Mouse (Mus musculus): ENCODE data around the gene Rnf141.

Gene Rnf141

GRCm38 (mm10) chr7:110865570-110865969 is 21.3 kb upstream of the Rnf141 start:
- no peaks in the 10 kb centered on the region for H3K36me3 ChIP-seq (ENCODE audit: insufficient read depth, low read length)
- H3K4me3 ChIP-seq (replicated peaks; ENCODE audit: low read length), result no peak overlapping the region
- 0 out of 2 replicates have a peak, but pooled peaks cover 2% of the 10 kb centered on the region for H3K27me3 ChIP-seq (ENCODE audit: insufficient read depth, low read length)
- peaks cover 21% of the 10 kb centered on the region for H3K4me1 ChIP-seq (replicated peaks; ENCODE audit: low read depth, low read length)
- TF ChIP-seq POU5F1 (IDR thresholded peaks at IDR 0.05; ENCODE audit: borderline replicate concordance, low read length), result no peak
- TF ChIP-seq CTCF (conservative IDR thresholded peaks at IDR 0.05; ENCODE audit: low read length), result no peak
- TF ChIP-seq NANOG (IDR thresholded peaks at IDR 0.05; ENCODE audit: borderline replicate concordance, low read length), result no peak
- H3K9me3 ChIP-seq (ENCODE audit: low read length), result no peaks in the 10 kb centered on the region

- no peak for TF ChIP-seq CTCF (conservative IDR thresholded peaks at IDR 0.05; ENCODE audit: low read length)
- no peak for TF ChIP-seq POU5F1 (IDR thresholded peaks at IDR 0.05; ENCODE audit: borderline replicate concordance, low read length)
- no peak for TF ChIP-seq NANOG (IDR thresholded peaks at IDR 0.05; ENCODE audit: borderline replicate concordance, low read length)
- Histone ChIP-seq H3K9me3 (ENCODE audit: low read length) (no peaks in the 10 kb centered on the region), H3K27me3 (ENCODE audit: insufficient read depth, low read length) (0 out of 2 replicates have a peak, but pooled peaks cover 2% of the 10 kb centered on the region), H3K36me3 (ENCODE audit: insufficient read depth, low read length) (no peaks in the 10 kb centered on the region), H3K4me3 (replicated peaks; ENCODE audit: low read length) (no peak overlapping the region), H3K4me1 (replicated peaks; ENCODE audit: low read depth, low read length) (peaks cover 21% of the 10 kb centered on the region)
Observed at GRCm38 (mm10) chr7:110865038-110865437, 20.8 kb upstream of the Rnf141 start.

DNA sequence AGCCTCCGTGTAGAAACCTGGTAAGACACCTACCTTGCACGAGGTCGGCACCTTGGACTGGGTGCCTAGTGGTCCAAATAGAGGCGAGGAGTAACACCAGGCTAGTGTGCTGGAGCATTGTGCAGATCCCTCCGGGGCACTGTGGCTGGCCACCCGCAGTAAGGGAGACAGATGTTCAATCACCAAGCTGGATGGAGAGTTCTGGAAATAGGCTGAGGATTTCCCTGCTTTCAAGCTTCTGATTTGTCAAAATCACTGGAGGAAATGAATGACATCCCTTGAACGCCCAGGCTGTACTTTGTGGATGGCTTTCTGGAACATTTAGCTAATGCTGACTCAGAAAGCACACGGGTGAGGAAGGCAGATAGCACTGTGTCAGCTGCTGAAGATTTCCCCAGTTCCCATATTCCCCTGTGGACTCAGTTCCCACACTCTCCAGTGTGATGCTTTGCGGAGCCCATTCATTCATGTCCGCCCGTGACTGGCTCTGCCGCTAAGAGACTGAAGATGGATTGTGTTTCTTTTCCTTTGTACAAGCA is 18.6 kb upstream of the Rnf141 start, which contains the start of gene Lyve1:
Gene Lyve1, minus strand, starts transcription at position 489 of the 539 bp plus-strand sequence.
- Histone ChIP-seq H3K36me3 (ENCODE audit: insufficient read depth, low read length) (no peaks in the 10 kb centered on the region), H3K4me3 (replicated peaks; ENCODE audit: low read length) (no peak within 1 kb of the TSS), H3K9me3 (ENCODE audit: low read length) (no peaks in the 10 kb centered on the region), H3K27me3 (ENCODE audit: insufficient read depth, low read length) (0 out of 2 replicates have a peak, but pooled peaks cover 2% of the 10 kb centered on the region), H3K4me1 (replicated peaks; ENCODE audit: low read depth, low read length) (peaks cover 11% of the 10 kb centered on the region)
- no peak for TF ChIP-seq CTCF (conservative IDR thresholded peaks at IDR 0.05; ENCODE audit: low read length)
- no peak for TF ChIP-seq POU5F1 (IDR thresholded peaks at IDR 0.05; ENCODE audit: borderline replicate concordance, low read length)
- no peak for TF ChIP-seq NANOG (IDR thresholded peaks at IDR 0.05; ENCODE audit: borderline replicate concordance, low read length)

GRCm38 (mm10) chr7:110860129-110860528 is 15.9 kb upstream of the Rnf141 start:
- H3K27me3 ChIP-seq (ENCODE audit: insufficient read depth, low read length), result 0 out of 2 replicates have a peak, but pooled peaks cover 2% of the 10 kb centered on the region
- no peaks in the 10 kb centered on the region for H3K36me3 ChIP-seq (ENCODE audit: insufficient read depth, low read length)
- TF ChIP-seq POU5F1 (IDR thresholded peaks at IDR 0.05; ENCODE audit: borderline replicate concordance, low read length) (no peak), CTCF (conservative IDR thresholded peaks at IDR 0.05; ENCODE audit: low read length) (no peak), NANOG (IDR thresholded peaks at IDR 0.05; ENCODE audit: borderline replicate concordance, low read length) (no peak)
- no peaks in the 10 kb centered on the region for H3K9me3 ChIP-seq (ENCODE audit: low read length)
- no peak overlapping the region for H3K4me3 ChIP-seq (replicated peaks; ENCODE audit: low read length)
- peaks cover 3% of the 10 kb centered on the region; the same call in 1 of the 2 replicates for H3K4me1 ChIP-seq (replicated peaks; ENCODE audit: low read depth, low read length)

- no peaks in the 10 kb centered on the region for H3K27me3 ChIP-seq (ENCODE audit: insufficient read depth, low read length)
Observed at GRCm38 (mm10) chr7:110855604-110856003, 11.3 kb upstream of the Rnf141 start.

GRCm38 (mm10) chr7:110854927-110855546 is 10.8 kb upstream of the Rnf141 start:
- Histone ChIP-seq H3K9me3 (ENCODE audit: low read length) (no peaks in the 10 kb centered on the region), H3K4me3 (replicated peaks; ENCODE audit: low read length) (no peak overlapping the region), H3K4me1 (replicated peaks; ENCODE audit: low read depth, low read length) (no peaks in the 10 kb centered on the region), H3K36me3 (ENCODE audit: insufficient read depth, low read length) (no peaks in the 10 kb centered on the region), H3K27me3 (ENCODE audit: insufficient read depth, low read length) (no peaks in the 10 kb centered on the region)
- TF ChIP-seq CTCF (conservative IDR thresholded peaks at IDR 0.05; ENCODE audit: low read length), result no peak

More at GRCm38 (mm10) chr7:110855604-110856003, 11.3 kb upstream of the Rnf141 start:
- TF ChIP-seq CTCF (conservative IDR thresholded peaks at IDR 0.05; ENCODE audit: low read length) (no peak), NANOG (IDR thresholded peaks at IDR 0.05; ENCODE audit: borderline replicate concordance, low read length) (no peak), POU5F1 (IDR thresholded peaks at IDR 0.05; ENCODE audit: borderline replicate concordance, low read length) (no peak)
- no peaks in the 10 kb centered on the region for H3K4me1 ChIP-seq (replicated peaks; ENCODE audit: low read depth, low read length)
- H3K4me3 ChIP-seq (replicated peaks; ENCODE audit: low read length), result no peak overlapping the region
- no peaks in the 10 kb centered on the region for H3K36me3 ChIP-seq (ENCODE audit: insufficient read depth, low read length)
- no peaks in the 10 kb centered on the region for H3K9me3 ChIP-seq (ENCODE audit: low read length)

GRCm38 (mm10) chr7:110854519-110854918 is 10.3 kb upstream of the Rnf141 start:
- Histone ChIP-seq H3K4me1 (replicated peaks; ENCODE audit: low read depth, low read length) (no peaks in the 10 kb centered on the region), H3K4me3 (replicated peaks; ENCODE audit: low read length) (no peak overlapping the region), H3K9me3 (ENCODE audit: low read length) (no peaks in the 10 kb centered on the region), H3K36me3 (ENCODE audit: insufficient read depth, low read length) (no peaks in the 10 kb centered on the region), H3K27me3 (ENCODE audit: insufficient read depth, low read length) (no peaks in the 10 kb centered on the region)
- no peak for TF ChIP-seq NANOG (IDR thresholded peaks at IDR 0.05; ENCODE audit: borderline replicate concordance, low read length)
- TF ChIP-seq POU5F1 (IDR thresholded peaks at IDR 0.05; ENCODE audit: borderline replicate concordance, low read length), result no peak
- TF ChIP-seq CTCF (conservative IDR thresholded peaks at IDR 0.05; ENCODE audit: low read length), result no peak

DNA sequence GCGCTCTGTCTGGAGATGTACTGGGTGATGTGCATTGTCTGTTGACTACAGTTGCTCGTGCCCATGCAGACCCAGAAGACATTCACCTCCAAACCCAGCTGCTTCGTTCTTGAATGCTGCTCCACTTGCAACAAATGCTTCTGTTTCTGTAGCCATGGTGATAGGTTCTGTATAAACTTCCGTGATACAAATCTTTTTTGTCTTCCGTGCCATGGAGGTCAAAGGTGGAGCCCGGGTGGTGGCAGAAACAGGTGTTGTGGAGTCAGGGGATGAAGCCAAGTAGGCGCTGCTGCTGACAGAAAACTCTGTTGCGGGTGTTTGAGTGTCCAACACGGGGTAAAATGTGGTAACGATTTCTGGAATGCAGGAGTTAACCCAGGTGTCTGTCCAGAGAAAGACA is 9.4 kb upstream of the Rnf141 start:
- no peaks in the 10 kb centered on the region for H3K9me3 ChIP-seq (ENCODE audit: low read length)
- TF ChIP-seq CTCF (conservative IDR thresholded peaks at IDR 0.05; ENCODE audit: low read length) (no peak), NANOG (IDR thresholded peaks at IDR 0.05; ENCODE audit: borderline replicate concordance, low read length) (no peak), POU5F1 (IDR thresholded peaks at IDR 0.05; ENCODE audit: borderline replicate concordance, low read length) (no peak)
- H3K4me3 ChIP-seq (replicated peaks; ENCODE audit: low read length), result no peak overlapping the region
- H3K36me3 ChIP-seq (ENCODE audit: insufficient read depth, low read length), result no peaks in the 10 kb centered on the region
- H3K4me1 ChIP-seq (replicated peaks; ENCODE audit: low read depth, low read length), result no peaks in the 10 kb centered on the region
- H3K27me3 ChIP-seq (ENCODE audit: insufficient read depth, low read length), result no peaks in the 10 kb centered on the region
